Mouse (Mus musculus) kidney, embryonic 14.5 days (tissue): Measurements from ENCODE around the gene Erg. TPM values are rescaled to one million over a fixed set of nuclear protein-coding genes. Genes with fewer than 3 reads are reported as not detected.
A peak's percentile ranks its signal among the peaks of the same experiment; 100 is the strongest.

Experiments used
- ATAC-seq: fragments of 200-750 bp; cut with Nextera tagmentation; 2 replicates; pipeline ENCODE4 v1.8.0; 2017; ENCODE audit warnings: moderate number of reproducible peaks, mild to moderate bottlenecking, moderate TSS enrichment, moderate library complexity; ENCODE audit not compliant: low FRiP score, low TSS enrichment
- H3K27ac ChIP-seq: fragments of 300-500 bp; sonication (generic); 2 replicates; pipeline ENCODE4 v1.5.1; 2014; ENCODE audit warnings: low read depth, mild to moderate bottlenecking, low read length, moderate library complexity, mixed read lengths
- H3K27me3 ChIP-seq: fragments of 300-500 bp; sonication (generic); 2 replicates; pipeline ENCODE4 v1.6.1; 2014; ENCODE audit warnings: mild to moderate bottlenecking, low read length; ENCODE audit not compliant: control insufficient read depth, insufficient read depth
- H3K36me3 ChIP-seq: fragments of 300-500 bp; sonication (generic); 2 replicates; pipeline ENCODE4 v1.6.1; 2014; ENCODE audit warnings: low read length, mixed read lengths; ENCODE audit not compliant: control insufficient read depth, insufficient read depth
- H3K4me1 ChIP-seq: fragments of 300-500 bp; sonication (generic); 2 replicates; pipeline ENCODE4 v1.6.1; 2014; ENCODE audit warnings: low read length, mixed read lengths; ENCODE audit not compliant: control insufficient read depth, insufficient read depth
- H3K4me2 ChIP-seq: fragments of 300-500 bp; sonication (generic); replicated peaks from 2 replicates; pipeline ENCODE4 v1.6.1; 2014; ENCODE audit warnings: low read depth, mild to moderate bottlenecking, low read length
- H3K4me3 ChIP-seq: fragments of 300-500 bp; sonication (generic); 2 replicates; pipeline ENCODE4 v1.5.1; 2014; ENCODE audit warnings: mild to moderate bottlenecking, low read length
- H3K9ac ChIP-seq: fragments of 300-500 bp; sonication (generic); 2 replicates; pipeline ENCODE4 v1.6.1; 2014; ENCODE audit warnings: low read depth, mild to moderate bottlenecking, low read length, moderate library complexity
- H3K9me3 ChIP-seq: fragments of 300-500 bp; sonication (generic); 2 replicates; pipeline ENCODE4 v1.6.1; 2016; ENCODE audit warnings: low read length; ENCODE audit not compliant: control insufficient read depth
- WGBS: fragments of 180-500 bp; shearing (Covaris S2); extraction: QIAGEN DNeasy Blood & Tissue Kit; methylation state at CpG from one replicate; pipeline ENCODE4 v1.1.7; 2014; 5-methylcytosine and 5-hydroxymethylcytosine counted together
- polyA plus RNA-seq: library from polyadenylated mRNA; unstranded; fragments of >200 nt; fragmentation: Nextera tagmentation; extraction: Ambion mirVana; gene quantifications from 2 replicates; pipeline ENCODE4 v1.2.1, GENCODE M21; 2014

The Erg gene
- polyA plus RNA-seq, 1 experiment from 2014 or later: 6.0 TPM

GRCm38 (mm10) chr16:95596884-95597577 is 10.6 kb upstream of the Erg start:
- ATAC-seq: no peak
- Histone ChIP-seq H3K9me3 (no peaks in the 10 kb centered on the region), H3K4me2 (no peak overlapping the region), H3K4me3 (no peak overlapping the region), H3K4me1 (no peaks in the 10 kb centered on the region), H3K9ac (no peak overlapping the region), H3K36me3 (no peaks in the 10 kb centered on the region), H3K27me3 (no peaks in the 10 kb centered on the region), H3K27ac (no peak overlapping the region)
- WGBS: 95% methylated on average over 11 of the region's 11 CpGs

- Histone ChIP-seq H3K9me3 (no peaks in the 10 kb centered on the region), H3K9ac (no peak overlapping the region), H3K4me2 (no peak overlapping the region), H3K27me3 (peaks cover 25% of the 10 kb centered on the region), H3K4me3 (no peak overlapping the region), H3K4me1 (peaks cover 15% of the 10 kb centered on the region; the same call in 1 of the 2 replicates), H3K36me3 (no peaks in the 10 kb centered on the region), H3K27ac (no peak overlapping the region)
- 6% methylated on average over 5 of the region's 5 CpGs for WGBS
- ATAC-seq: no peak
These were observed 2.5 kb upstream of the Erg start for GRCm38 (mm10) chr16:95588849-95589248.

- Histone ChIP-seq H3K4me3 (no peak overlapping the region), H3K9me3 (no peaks in the 10 kb centered on the region), H3K27me3 (peaks cover 30% of the 10 kb centered on the region), H3K9ac (no peak overlapping the region), H3K4me1 (peaks cover 15% of the 10 kb centered on the region; the same call in 1 of the 2 replicates), H3K27ac (no peak overlapping the region), H3K4me2 (peak overlapping the region; percentile 92), H3K36me3 (no peaks in the 10 kb centered on the region)
- no peak for ATAC-seq
- WGBS: 18% methylated on average over 7 of the region's 7 CpGs
These were observed 333 bp upstream of the Erg start for GRCm38 (mm10) chr16:95586726-95587125.

- Histone ChIP-seq H3K4me2 (peak overlapping the region; percentile 92), H3K27ac (no peak overlapping the region), H3K4me1 (peaks cover 15% of the 10 kb centered on the region; the same call in 1 of the 2 replicates), H3K9ac (peak overlapping the region; percentile 53), H3K36me3 (no peaks in the 10 kb centered on the region), H3K4me3 (peak overlapping the region; percentile 45), H3K27me3 (peaks cover 33% of the 10 kb centered on the region), H3K9me3 (no peaks in the 10 kb centered on the region)
- WGBS: under 1% methylated on average over 34 of the region's 36 CpGs
- peak; percentile 94 for ATAC-seq
These were observed 667 bp downstream of the Erg start for GRCm38 (mm10) chr16:95585541-95586310.

- Histone ChIP-seq H3K4me3 (peak overlapping the region; percentile 45), H3K4me1 (peaks cover 15% of the 10 kb centered on the region; the same call in 1 of the 2 replicates), H3K27me3 (peaks cover 33% of the 10 kb centered on the region), H3K9ac (peak overlapping the region; percentile 53), H3K27ac (no peak overlapping the region), H3K9me3 (no peaks in the 10 kb centered on the region), H3K36me3 (no peaks in the 10 kb centered on the region), H3K4me2 (peak overlapping the region; percentile 92)
- ATAC-seq: peak; percentile 36
- WGBS: 8% methylated on average over 37 of the region's 37 CpGs
These were observed 1.5 kb downstream of the Erg start for GRCm38 (mm10) chr16:95584751-95585528.

GRCm38 (mm10) chr16:95579289-95579688 is 7.1 kb downstream of the Erg start:
- Histone ChIP-seq H3K36me3 (no peaks in the 10 kb centered on the region), H3K4me2 (no peak overlapping the region), H3K4me1 (no peaks in the 10 kb centered on the region), H3K4me3 (no peak overlapping the region), H3K9me3 (no peaks in the 10 kb centered on the region), H3K27ac (no peak overlapping the region), H3K27me3 (peaks cover 14% of the 10 kb centered on the region; the same call in 1 of the 2 replicates), H3K9ac (no peak overlapping the region)
- ATAC-seq: no peak
- 72% methylated on average over 4 of the region's 4 CpGs for WGBS

GRCm38 (mm10) chr16:95573163-95573562 is 13.2 kb downstream of the Erg start:
- H3K36me3 ChIP-seq: no peaks in the 10 kb centered on the region
- ATAC-seq: no peak
- H3K4me1 ChIP-seq: no peaks in the 10 kb centered on the region
- no peak overlapping the region for H3K27ac ChIP-seq
- 60% methylated on average over 13 of the region's 13 CpGs for WGBS
- H3K4me2 ChIP-seq: no peak overlapping the region
- no peaks in the 10 kb centered on the region for H3K9me3 ChIP-seq
- H3K4me3 ChIP-seq: no peak overlapping the region
- no peaks in the 10 kb centered on the region for H3K27me3 ChIP-seq
- no peak overlapping the region for H3K9ac ChIP-seq

GRCm38 (mm10) chr16:95570616-95571015 is 15.8 kb downstream of the Erg start:
- WGBS: 18% methylated on average over 1 of the region's 1 CpGs

More at GRCm38 (mm10) chr16:95570616-95571015, 15.8 kb downstream of the Erg start:
- no peak for ATAC-seq
- Histone ChIP-seq H3K27me3 (no peaks in the 10 kb centered on the region), H3K27ac (no peak overlapping the region), H3K4me1 (no peaks in the 10 kb centered on the region), H3K4me2 (no peak overlapping the region), H3K36me3 (no peaks in the 10 kb centered on the region), H3K9ac (no peak overlapping the region), H3K9me3 (no peaks in the 10 kb centered on the region), H3K4me3 (no peak overlapping the region)
